Comparison of ENCODE assay signal across 25 mouse cellular contexts in the genomic region with DNA sequence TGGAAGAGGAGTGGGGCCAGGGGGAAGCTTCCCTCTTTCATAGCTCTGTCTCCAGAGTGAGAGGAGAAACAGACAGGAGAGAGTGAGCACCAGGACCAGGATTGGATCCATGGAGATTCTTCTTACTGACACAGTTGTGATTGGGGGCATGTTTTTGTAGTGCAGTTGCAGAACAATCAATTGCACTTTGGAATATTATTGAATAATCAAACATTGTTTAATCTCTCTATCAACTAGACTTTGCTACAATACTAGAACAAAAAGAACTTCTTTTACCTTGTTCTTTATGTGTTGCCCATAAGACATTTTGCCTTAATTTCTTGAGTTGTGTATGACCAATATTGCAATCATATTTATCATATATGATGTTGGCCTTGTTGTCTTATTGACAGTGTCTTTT. TPM values are rescaled to one million over a fixed set of nuclear protein-coding genes. Genes with fewer than 3 reads are reported as not detected.
"Had no signal": no experiment of that assay in that cellular context is flagged by ENCODE, and none has a peak within 500 bp of the region (broad histone marks: within the 10 kb centered on the region; RNA-seq: fewer than 3 reads in every experiment).

A gene (minus strand): TSS at position 127 of the 400 bp plus-strand sequence.

- DNase-seq: retina, postnatal 1 day; right cerebral cortex, adult 18-20 months; right cerebral cortex, postnatal 14 days; right cerebral cortex, postnatal 25 days; right cerebral cortex, postnatal 4 days; spleen, adult 18-20 months; thymus, adult 18-20 months; thymus, adult 2 months; thymus, postnatal 14 days; thymus, postnatal 25 days; thymus, postnatal 36 days; thymus, postnatal 4 days had no signal

- H3K4me3 ChIP-seq: neural tube, embryonic 13.5 days; neural tube, embryonic 15.5 days; stomach, embryonic 15.5 days had no signal

- H3K27ac ChIP-seq: neural tube, embryonic 13.5 days; neural tube, embryonic 15.5 days; stomach, embryonic 15.5 days; stomach, postnatal 0 days had no signal

- H3K4me2 ChIP-seq: neural tube, embryonic 13.5 days; neural tube, embryonic 15.5 days; stomach, embryonic 15.5 days had no signal

- H3K27me3 ChIP-seq: neural tube, embryonic 13.5 days; neural tube, embryonic 15.5 days; stomach, embryonic 15.5 days had no signal

- H3K4me1 ChIP-seq: neural tube, embryonic 13.5 days; neural tube, embryonic 15.5 days; stomach, embryonic 15.5 days had no signal

- H3K9me3 ChIP-seq: neural tube, embryonic 13.5 days; neural tube, embryonic 15.5 days; stomach, embryonic 15.5 days had no signal

- H3K9ac ChIP-seq: neural tube, embryonic 13.5 days; neural tube, embryonic 15.5 days; stomach, embryonic 15.5 days had no signal

- H3K36me3 ChIP-seq: neural tube, embryonic 13.5 days; neural tube, embryonic 15.5 days; stomach, embryonic 15.5 days had no signal

RNA-seq across cellular contexts. Expression of the gene that starts here (rescaled TPM):
- total RNA-seq: neutrophil, adult 5-6 weeks had no signal
- polyA plus RNA-seq: neural tube, embryonic 13.5 days; neural tube, embryonic 14.5 days; neural tube, embryonic 15.5 days; small intestine, adult 2 months; spleen, adult 2 months; stomach, embryonic 14.5 days; stomach, embryonic 15.5 days; stomach, embryonic 16.5 days; stomach, postnatal 0 days; testis, adult 2 months; thymus, adult 2 months; thymus, postnatal 0 days; urinary bladder, adult 2 months had no signal
